Mouse (Mus musculus) CH12.LX (cell line): ENCODE results near the gene Plscr4.

Source experiments
- CTCF ChIP-seq, 2 experiments: IDR thresholded peaks in 1 of 2; conservative IDR thresholded peaks in 1 of 2; 2 replicates each; pipeline ENCODE4 v1.5.1; 2011 to 2012; ENCODE audit warnings: low read depth in 2 of 2, low read length in 2 of 2, improper control_type of control experiment in 1 of 2, inconsistent platforms in 1 of 2, mild to moderate bottlenecking in 1 of 2, moderate library complexity in 1 of 2
- EP300 ChIP-seq: IDR thresholded peaks from 2 replicates; pipeline ENCODE4 v1.6.1; 2011; ENCODE audit warnings: low read length, improper control_type of control experiment
- GABPA ChIP-seq: IDR thresholded peaks from 2 replicates; pipeline ENCODE4 v1.6.1; 2012; ENCODE audit warnings: low read depth, low read length, improper control_type of control experiment, inconsistent platforms; ENCODE audit not compliant: insufficient replicate concordance
- MEF2A ChIP-seq: IDR thresholded peaks from 2 replicates; pipeline ENCODE4 v1.6.1; 2014; ENCODE audit warnings: low read depth, mild to moderate bottlenecking, inconsistent platforms, low read length, improper control_type of control experiment, borderline replicate concordance
- MXI1 ChIP-seq: IDR thresholded peaks from 2 replicates; pipeline ENCODE4 v1.6.1; 2011; ENCODE audit warnings: mild to moderate bottlenecking, low read depth, low read length, improper control_type of control experiment
- POLR2A ChIP-seq: IDR thresholded peaks from 2 replicates; pipeline ENCODE4 v1.6.1; 2011; ENCODE audit warnings: low read depth, mild to moderate bottlenecking, improper control_type of control experiment, low read length
- ZMIZ1 ChIP-seq: IDR thresholded peaks from 2 replicates; pipeline ENCODE4 v1.6.1; 2012; ENCODE audit warnings: low read depth, mild to moderate bottlenecking, inconsistent platforms, low read length, improper control_type of control experiment

- TF ChIP-seq POLR2A (no peak), CTCF (conservative IDR thresholded peaks at IDR 0.05 in 1 of 2, IDR thresholded peaks at IDR 0.05 in 1 of 2; ENCODE audit: low read depth in 2 of 2, low read length in 2 of 2) (no peak), ZMIZ1 (no peak), EP300 (no peak), MEF2A (no peak), GABPA (no peak), MXI1 (no peak)
These were observed 32.7 kb downstream of the Plscr4 start for GRCm38 (mm10) chr9:92489857-92490256.
